Mouse (Mus musculus) Muller cell, postnatal 12 days (primary cell): ENCODE measurements around the gene Krt39.
A peak's percentile ranks its signal among the peaks of the same experiment; 100 is the strongest.

Experiments
- DNase-seq: peaks from one replicate; pipeline ENCODE4 v3.0.0-alpha.2; 2015; ENCODE audit errors: inconsistent ontology term

The Krt39 gene

GRCm38 (mm10) chr11:99471946-99472345 is 49.2 kb downstream of the Krt39 start:
- DNase-seq, result no peak

GRCm38 (mm10) chr11:99469228-99469627 is 51.9 kb downstream of the Krt39 start:
- DNase-seq, result no peak

GRCm38 (mm10) chr11:99468566-99468965 is 52.6 kb downstream of the Krt39 start:
- DNase-seq, result no peak

- DNase-seq, result no peak
These were observed 54.8 kb downstream of the Krt39 start for GRCm38 (mm10) chr11:99466316-99466715.

GRCm38 (mm10) chr11:99464836-99465235 is 56.3 kb downstream of the Krt39 start:
- peak; percentile 65 for DNase-seq
